Mouse (Mus musculus): ENCODE measurements around the gene Gk5. TPM values are rescaled to one million over a fixed set of nuclear protein-coding genes. Genes with fewer than 3 reads are reported as not detected.

Gk5 gene
- total RNA-seq, 1 experiment, result 12.7 TPM

DNA sequence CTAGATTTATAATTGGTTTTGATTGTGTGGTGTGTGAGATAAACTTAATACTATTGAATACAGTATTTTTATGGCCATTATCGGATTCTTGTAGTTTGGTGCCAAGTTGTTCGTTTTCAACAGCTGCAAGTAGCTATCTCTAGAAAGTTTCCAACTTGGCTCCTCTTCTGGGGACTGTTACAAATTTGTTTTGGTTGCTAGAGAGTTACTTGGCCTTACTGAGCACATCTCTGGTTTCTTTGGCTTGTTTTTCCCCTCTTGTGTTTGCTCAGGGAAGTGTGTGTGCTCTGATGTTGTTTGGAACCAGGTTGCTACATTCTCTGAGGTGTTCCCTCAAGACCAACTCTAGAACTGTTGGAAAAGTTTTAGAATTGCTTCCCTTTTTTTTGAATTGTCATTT is 104.1 kb downstream of the Gk5 start:
- no peak overlapping the region for H3K4me3 ChIP-seq (ENCODE audit: insufficient read depth in 1 of 2, low read depth in 1 of 2, low read length in 2 of 2, poor library complexity in 1 of 2, severe bottlenecking in 1 of 2)
- H3K9ac ChIP-seq (ENCODE audit: insufficient read depth, low read depth, low read length, poor library complexity, severe bottlenecking), result no peak overlapping the region
- H3K9me3 ChIP-seq (ENCODE audit: control insufficient read depth, insufficient read depth, low read depth, low read length), result no peaks in the 10 kb centered on the region
- no peaks in the 10 kb centered on the region for H3K36me3 ChIP-seq (ENCODE audit: control insufficient read depth, insufficient read depth, low read length, poor library complexity, severe bottlenecking)
- no peak for DNase-seq (ENCODE audit: low read depth, low spot score)
- TF ChIP-seq MAFK (IDR thresholded peaks at IDR 0.05; ENCODE audit: insufficient read depth, low read depth, low read length), result no peak
- no peak for TF ChIP-seq HCFC1 (IDR thresholded peaks at IDR 0.05; ENCODE audit: borderline replicate concordance, insufficient read depth, low read length)
- no peak for TF ChIP-seq ZC3H11A (IDR thresholded peaks at IDR 0.05; ENCODE audit: borderline replicate concordance, low read depth, low read length)
- no peak for TF ChIP-seq CHD2 (IDR thresholded peaks at IDR 0.05; ENCODE audit: low read depth, low read length)
- TF ChIP-seq ZNF384 (IDR thresholded peaks at IDR 0.05; ENCODE audit: low read depth, low read length), result no peak
- in situ Hi-C loops (cut with MboI; ENCODE audit: low sequenced_read_pairs in 2 of 2, unreplicated experiment in 2 of 2), result no loop called here
- peaks cover 0 to 7% of the 10 kb centered on the region in 2 experiments; a peak in 3 of 4 replicates for H3K4me1 ChIP-seq (ENCODE audit: control insufficient read depth in 2 of 2, insufficient read depth in 2 of 2, low read length in 2 of 2, poor library complexity in 1 of 2)
- H3K27ac ChIP-seq (ENCODE audit: insufficient read depth, low read depth, low read length, poor library complexity, severe bottlenecking), result no peak overlapping the region

DNA sequence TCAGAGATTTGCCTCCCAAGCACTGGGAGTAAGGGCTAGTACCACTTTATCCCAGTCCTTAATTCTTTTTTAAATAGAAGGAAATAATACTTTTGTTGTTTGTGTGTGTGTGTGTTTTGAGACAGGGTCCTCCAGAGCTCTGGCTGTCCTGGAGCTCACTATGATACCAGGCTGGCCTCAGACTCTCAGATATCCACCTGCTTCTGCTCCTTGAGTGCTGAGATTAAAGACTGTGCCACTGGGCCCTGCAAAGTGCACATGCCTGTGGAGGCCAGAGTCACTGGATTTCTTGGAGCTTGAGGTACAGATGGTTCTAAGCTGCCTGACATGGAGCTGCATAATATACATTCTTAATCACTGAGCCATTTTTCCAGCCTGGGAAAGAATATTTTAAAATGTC is 109.1 kb downstream of the Gk5 start:
- Histone ChIP-seq H3K36me3 (ENCODE audit: control insufficient read depth, insufficient read depth, low read length, poor library complexity, severe bottlenecking) (no peaks in the 10 kb centered on the region), H3K4me3 (ENCODE audit: insufficient read depth in 1 of 2, low read depth in 1 of 2, low read length in 2 of 2, poor library complexity in 1 of 2, severe bottlenecking in 1 of 2) (no peak overlapping the region), H3K4me1 (ENCODE audit: control insufficient read depth in 2 of 2, insufficient read depth in 2 of 2, low read length in 2 of 2, poor library complexity in 1 of 2) (peaks cover 4 to 27% of the 10 kb centered on the region in 2 experiments), H3K9me3 (ENCODE audit: control insufficient read depth, insufficient read depth, low read depth, low read length) (no peaks in the 10 kb centered on the region), H3K27ac (ENCODE audit: insufficient read depth, low read depth, low read length, poor library complexity, severe bottlenecking) (peak overlapping the region; percentile 32; the same call in 1 of the 2 replicates), H3K9ac (ENCODE audit: insufficient read depth, low read depth, low read length, poor library complexity, severe bottlenecking) (no peak overlapping the region)
- TF ChIP-seq ZNF384 (IDR thresholded peaks at IDR 0.05; ENCODE audit: low read depth, low read length) (no peak), ZC3H11A (IDR thresholded peaks at IDR 0.05; ENCODE audit: borderline replicate concordance, low read depth, low read length) (no peak), HCFC1 (IDR thresholded peaks at IDR 0.05; ENCODE audit: borderline replicate concordance, insufficient read depth, low read length) (no peak), CHD2 (IDR thresholded peaks at IDR 0.05; ENCODE audit: low read depth, low read length) (no peak), MAFK (IDR thresholded peaks at IDR 0.05; ENCODE audit: insufficient read depth, low read depth, low read length) (no peak)
- DNase-seq (ENCODE audit: low read depth, low spot score), result no peak
- in situ Hi-C loops (cut with MboI; ENCODE audit: low sequenced_read_pairs in 2 of 2, unreplicated experiment in 2 of 2), result no loop called here

DNA sequence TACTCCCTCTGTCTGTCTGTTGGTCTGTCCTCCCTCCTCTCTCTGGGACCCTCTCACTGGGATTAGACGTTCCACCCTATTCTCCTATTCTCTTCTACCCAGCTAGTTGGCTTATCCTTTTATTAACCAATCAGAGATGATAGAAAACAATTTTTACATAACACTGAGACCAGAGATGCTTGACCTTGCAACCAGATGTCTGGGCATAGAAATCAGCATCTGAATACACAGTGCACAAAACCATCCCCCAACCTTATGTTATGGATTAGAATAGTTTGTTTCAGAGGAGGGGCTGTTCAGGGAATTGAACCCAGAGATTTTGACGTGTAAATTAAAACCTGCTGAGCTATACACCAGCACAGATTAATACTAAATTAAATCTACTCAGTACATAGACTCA is 111.1 kb downstream of the Gk5 start:
- TF ChIP-seq CHD2 (IDR thresholded peaks at IDR 0.05; ENCODE audit: low read depth, low read length), result peak; percentile 70; the same call in 1 of the 2 replicates
- TF ChIP-seq ZNF384 (IDR thresholded peaks at IDR 0.05; ENCODE audit: low read depth, low read length), result no peak
- no peak overlapping the region; the same call in 1 of the 2 replicates for H3K9ac ChIP-seq (ENCODE audit: insufficient read depth, low read depth, low read length, poor library complexity, severe bottlenecking)
- H3K36me3 ChIP-seq (ENCODE audit: control insufficient read depth, insufficient read depth, low read length, poor library complexity, severe bottlenecking), result no peaks in the 10 kb centered on the region
- in situ Hi-C loops (cut with MboI; ENCODE audit: low sequenced_read_pairs in 2 of 2, unreplicated experiment in 2 of 2), result no loop called here
- H3K4me1 ChIP-seq (ENCODE audit: control insufficient read depth in 2 of 2, insufficient read depth in 2 of 2, low read length in 2 of 2, poor library complexity in 1 of 2), result peaks cover 6 to 27% of the 10 kb centered on the region in 2 experiments
- DNase-seq (ENCODE audit: low read depth, low spot score), result peak; percentile 34
- peak overlapping the region; percentile 97; the same call in 1 of the 2 replicates for H3K27ac ChIP-seq (ENCODE audit: insufficient read depth, low read depth, low read length, poor library complexity, severe bottlenecking)
- no peak overlapping the region for H3K4me3 ChIP-seq (ENCODE audit: insufficient read depth in 1 of 2, low read depth in 1 of 2, low read length in 2 of 2, poor library complexity in 1 of 2, severe bottlenecking in 1 of 2)
- H3K9me3 ChIP-seq (ENCODE audit: control insufficient read depth, insufficient read depth, low read depth, low read length), result no peaks in the 10 kb centered on the region

Other genes with a start within 250 kb of the Gk5 start
- gene Xrn1, start 164.6 kb upstream of the Gk5 start, total RNA-seq (2012; rRNA removed), result 15.2 and 16.5 TPM in 2 replicates
- 45.6 and 54.9 TPM in 2 replicates for gene Tfdp2, start 76.9 kb downstream of the Gk5 start, total RNA-seq (2012; rRNA removed)
- gene Atp1b3, start 245.1 kb downstream of the Gk5 start, total RNA-seq (2012; rRNA removed), result 131 and 132 TPM in 2 replicates

Data from ES-E14 (cell line).